Mouse (Mus musculus): Measurements from ENCODE around the gene Myh14. TPM values are rescaled to one million over a fixed set of nuclear protein-coding genes. Genes with fewer than 3 reads are reported as not detected.

Gene Myh14
- not detected for total RNA-seq (2023)

GRCm38 (mm10) chr7:44670803-44671202 is at the start of gene Myh14:
Gene Myh14, minus strand, starts transcription at chr7:44670843.

DNA sequence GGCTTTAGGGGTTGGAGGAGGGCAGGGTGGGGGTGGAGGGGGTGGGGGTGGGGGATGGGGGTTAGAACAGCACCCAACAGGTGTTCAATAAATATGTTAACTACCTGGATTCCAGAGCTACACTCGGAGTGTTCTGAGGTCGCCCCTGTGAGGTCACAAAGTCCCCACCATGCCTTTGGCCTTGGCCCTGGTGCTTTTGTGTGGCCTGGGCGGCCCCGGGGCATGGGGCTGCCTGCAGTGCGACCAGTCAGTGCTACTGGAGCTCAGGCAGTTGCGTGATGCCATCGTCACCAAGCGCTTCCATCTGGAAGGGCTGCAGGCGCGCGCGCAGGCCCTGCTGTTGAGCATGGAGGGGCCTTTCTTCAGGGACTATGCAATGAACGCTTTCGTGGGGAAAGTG is 37.9 kb upstream of the Myh14 start, which contains the start of gene Izumo2:
Gene Izumo2, plus strand, starts transcription at position 169 of the 400 bp plus-strand sequence.

GRCm38 (mm10) chr7:44590402-44591347 is 80.0 kb downstream of the Myh14 start, which contains the start of gene Kcnc3:
Gene Kcnc3, plus strand, starts transcription at chr7:44590664.

GRCm38 (mm10) chr7:44572213-44572701 is 98.4 kb downstream of the Myh14 start, which contains the start of gene Napsa:
Gene Napsa, plus strand, starts transcription at chr7:44572380.

Other genes with a start within 250 kb of the Myh14 start
- not detected for gene Lrrc4b, start 241.8 kb downstream of the Myh14 start, total RNA-seq (2023)
- gene Aspdh, start 205.5 kb downstream of the Myh14 start, total RNA-seq (2023): not detected
- gene Josd2, start 202.9 kb downstream of the Myh14 start, total RNA-seq (2023): 10 to 100 TPM; 29.3 to 40.6 TPM
- 10 to 100 TPM; 26.0 to 27.0 TPM for gene Emc10, start 174.3 kb downstream of the Myh14 start, total RNA-seq (2023)
- gene Fam71e1, start 174.3 kb downstream of the Myh14 start, total RNA-seq (2023): 1 to 10 TPM in 1 of 2 experiments, under 1 TPM in 1; 0.90 to 2.7 TPM
- under 1 TPM; 0.13 to 0.46 TPM for gene Mybpc2, start 146.2 kb downstream of the Myh14 start, total RNA-seq (2023)
- gene Spib, start 138.8 kb downstream of the Myh14 start, total RNA-seq (2023): 10 to 100 TPM in 1 of 2 experiments, 1 to 10 TPM in 1; 4.6 to 14.6 TPM
- gene Pold1, start 122.0 kb downstream of the Myh14 start, total RNA-seq (2023): 10 to 100 TPM; 46.1 to 62.2 TPM
- 100 to 1,000 TPM; 311 to 353 TPM for gene Nr1h2, start 116.9 kb downstream of the Myh14 start, total RNA-seq (2023)
- 100 to 1,000 TPM; 144 to 183 TPM for gene Napsa, start 98.5 kb downstream of the Myh14 start, total RNA-seq (2023)
- gene Kcnc3, start 80.2 kb downstream of the Myh14 start, total RNA-seq (2023): under 1 TPM; 0.67 to 0.86 TPM
- gene Izumo2, start 37.9 kb upstream of the Myh14 start, total RNA-seq (2023): not detected
- 10 to 100 TPM; 49.1 to 59.2 TPM for gene Vrk3, start 77.6 kb upstream of the Myh14 start, total RNA-seq (2023)
- 1 to 10 TPM; 1.0 to 1.7 TPM for gene Zfp473, start 80.2 kb upstream of the Myh14 start, total RNA-seq (2023)
- gene Nup62, start 145.2 kb upstream of the Myh14 start, total RNA-seq (2023): 10 to 100 TPM; 50.3 to 52.5 TPM
- gene Il4i1, start 145.5 kb upstream of the Myh14 start, total RNA-seq (2023): 1 to 10 TPM in 1 of 2 experiments, under 1 TPM in 1; 0.64 to 1.8 TPM
- gene Atf5, start 145.8 kb upstream of the Myh14 start, total RNA-seq (2023): 1 to 10 TPM; 4.9 to 6.0 TPM
- gene Akt1s1, start 178.1 kb upstream of the Myh14 start, total RNA-seq (2023): 10 to 100 TPM; 14.1 to 15.2 TPM
- gene Tbc1d17, start 178.2 kb upstream of the Myh14 start, total RNA-seq (2023): 10 to 100 TPM; 32.1 to 45.3 TPM
- 100 to 1,000 TPM; 390 to 443 TPM for gene Pnkp, start 186.3 kb upstream of the Myh14 start, total RNA-seq (2023)
- 10 to 100 TPM; 32.3 to 33.9 TPM for gene Ptov1, start 198.9 kb upstream of the Myh14 start, total RNA-seq (2023)
- 10 to 100 TPM; 36.9 to 38.1 TPM for gene Med25, start 221.9 kb upstream of the Myh14 start, total RNA-seq (2023)
- gene Fuz, start 225.2 kb upstream of the Myh14 start, total RNA-seq (2023): 1 to 10 TPM; 4.6 to 6.1 TPM

Measured in neutrophil, adult 59 days (primary cell).